Mouse (Mus musculus) liver, embryonic 15.5 days (tissue): ENCODE data around the gene Rd3. TPM values are rescaled to one million over a fixed set of nuclear protein-coding genes. Genes with fewer than 3 reads are reported as not detected.

Source experiments
- ATAC-seq: fragments of 200-750 bp; cut with Nextera tagmentation; 2 replicates; pipeline ENCODE4 v1.8.0; 2017; ENCODE audit warnings: moderate number of reproducible peaks, mild to moderate bottlenecking, moderate library complexity; ENCODE audit not compliant: insufficient read depth
- H3K27ac ChIP-seq: fragments of 300-500 bp; sonication (generic); replicated peaks from 2 replicates; pipeline ENCODE4 v1.5.1; 2015; ENCODE audit warnings: mild to moderate bottlenecking, inconsistent platforms
- H3K27me3 ChIP-seq: fragments of 300-500 bp; sonication (generic); 2 replicates; pipeline ENCODE4 v1.6.1; 2015; ENCODE audit warnings: mild to moderate bottlenecking, inconsistent platforms
- H3K36me3 ChIP-seq: fragments of 300-500 bp; sonication (generic); replicated peaks from 2 replicates; pipeline ENCODE4 v1.6.1; 2015; ENCODE audit warnings: moderate library complexity, mild to moderate bottlenecking, inconsistent platforms
- H3K4me1 ChIP-seq: fragments of 300-500 bp; sonication (generic); replicated peaks from 2 replicates; pipeline ENCODE4 v1.6.1; 2015; ENCODE audit warnings: inconsistent platforms
- H3K4me2 ChIP-seq: fragments of 300-500 bp; sonication (generic); 2 replicates; pipeline ENCODE4 v1.6.1; 2015; ENCODE audit warnings: moderate library complexity, mild to moderate bottlenecking, inconsistent platforms
- H3K4me3 ChIP-seq: fragments of 300-500 bp; sonication (generic); replicated peaks from 2 replicates; pipeline ENCODE4 v1.5.1; 2015; ENCODE audit warnings: mild to moderate bottlenecking, inconsistent platforms
- H3K9ac ChIP-seq: fragments of 300-500 bp; sonication (generic); 2 replicates; pipeline ENCODE4 v1.6.1; 2015; ENCODE audit warnings: moderate library complexity, mild to moderate bottlenecking, inconsistent platforms
- H3K9me3 ChIP-seq: fragments of 300-500 bp; sonication (generic); replicated peaks from 2 replicates; pipeline ENCODE4 v1.6.1; 2016; ENCODE audit warnings: inconsistent platforms
- WGBS: fragments of 180-500 bp; shearing (Covaris S2); methylation state at CpG from one replicate; pipeline ENCODE4 v1.1.7; 2015; ENCODE audit warnings: mixed read lengths; ENCODE audit not compliant: insufficient replicate concordance; 5-methylcytosine and 5-hydroxymethylcytosine counted together
- microRNA-seq: library from miRNA; unstranded; fragments of <30 nt; microRNA quantifications from one replicate; pipeline ENCODE4, GENCODE M21; 2016
- polyA plus RNA-seq: library from polyadenylated mRNA; unstranded; fragments of >200 nt; fragmentation: Nextera tagmentation; extraction: Ambion mirVana; gene quantifications from 2 replicates; pipeline ENCODE4 v1.2.1, GENCODE M21; 2015

Rd3 gene
- polyA plus RNA-seq, 1 experiment from 2014 or later: 0.16 TPM

DNA sequence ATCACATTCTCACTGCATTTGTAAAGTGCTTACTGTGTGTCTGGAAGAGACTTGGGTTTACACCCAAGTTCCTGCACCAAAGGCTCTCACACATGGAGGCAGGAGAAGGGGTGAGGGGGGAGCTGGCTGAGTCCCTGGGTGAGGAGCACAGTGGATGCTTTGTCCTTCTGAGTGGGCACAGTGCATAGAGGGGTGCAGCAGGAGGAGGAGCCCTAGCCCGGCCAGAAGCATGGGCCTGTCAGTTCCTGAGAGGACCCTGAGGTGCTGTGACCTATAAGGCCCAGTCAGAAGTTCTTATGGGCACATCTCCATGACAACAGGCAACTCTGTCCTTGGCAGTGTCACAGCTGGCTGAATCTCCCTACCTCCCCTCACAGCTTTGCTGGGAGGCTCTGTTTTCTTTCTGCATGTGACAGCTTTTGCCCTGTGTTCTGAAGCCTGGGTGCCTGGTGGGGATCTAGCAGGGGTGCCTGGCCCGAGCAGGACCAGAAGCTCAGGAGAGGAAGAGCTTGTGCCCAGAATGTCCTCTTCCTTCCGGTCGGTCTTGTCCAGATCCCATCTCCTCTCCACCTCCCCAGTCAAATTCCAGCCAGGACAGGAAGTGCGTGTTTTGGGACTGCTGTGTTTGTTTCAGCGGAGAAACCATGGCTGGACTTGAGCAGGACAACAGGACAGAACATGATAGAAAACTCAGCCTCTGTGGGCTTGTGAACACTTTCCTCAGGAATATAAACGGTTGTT is 15.0 kb downstream of the Rd3 start:
- 0 out of 2 replicates have a peak, but pooled peaks cover 2% of the 10 kb centered on the region for H3K36me3 ChIP-seq
- H3K9me3 ChIP-seq: no peaks in the 10 kb centered on the region
- H3K27ac ChIP-seq: no peak overlapping the region
- WGBS: 59% methylated on average over 7 of the region's 7 CpGs
- H3K27me3 ChIP-seq: 0 out of 2 replicates have a peak, but pooled peaks cover 2% of the 10 kb centered on the region
- H3K4me2 ChIP-seq: no peak overlapping the region
- H3K4me3 ChIP-seq: no peak overlapping the region
- H3K4me1 ChIP-seq: peaks cover 52% of the 10 kb centered on the region
- ATAC-seq: no peak
- no peak overlapping the region for H3K9ac ChIP-seq

DNA sequence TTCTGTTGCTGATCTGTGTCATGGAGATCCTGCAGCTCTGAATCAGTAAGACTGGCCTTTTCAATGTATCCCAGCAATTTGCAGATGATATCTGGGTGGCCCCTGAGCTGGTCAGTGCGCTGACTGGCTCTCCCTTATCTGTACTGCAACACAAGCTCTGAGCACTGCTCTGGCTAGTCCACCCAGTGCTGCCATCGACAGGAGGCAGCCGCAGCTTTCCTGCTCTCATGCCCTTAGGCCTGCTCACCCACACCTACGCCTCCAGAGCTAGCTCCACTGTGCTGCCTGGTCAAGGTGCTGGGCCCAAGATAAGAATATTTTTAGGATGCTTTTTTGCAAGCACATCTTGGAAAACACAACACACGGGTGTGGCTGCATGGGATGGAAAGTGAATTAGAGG is 17.3 kb downstream of the Rd3 start:
- Histone ChIP-seq H3K4me2 (peak overlapping the region; percentile 42), H3K27me3 (no peaks in the 10 kb centered on the region), H3K4me3 (no peak overlapping the region), H3K27ac (peak overlapping the region; percentile 76), H3K9ac (no peak overlapping the region), H3K4me1 (peaks cover 44% of the 10 kb centered on the region), H3K36me3 (peaks cover 14% of the 10 kb centered on the region), H3K9me3 (no peaks in the 10 kb centered on the region)
- WGBS: 22% methylated on average over 5 of the region's 5 CpGs
- peak; percentile 91 for ATAC-seq

DNA sequence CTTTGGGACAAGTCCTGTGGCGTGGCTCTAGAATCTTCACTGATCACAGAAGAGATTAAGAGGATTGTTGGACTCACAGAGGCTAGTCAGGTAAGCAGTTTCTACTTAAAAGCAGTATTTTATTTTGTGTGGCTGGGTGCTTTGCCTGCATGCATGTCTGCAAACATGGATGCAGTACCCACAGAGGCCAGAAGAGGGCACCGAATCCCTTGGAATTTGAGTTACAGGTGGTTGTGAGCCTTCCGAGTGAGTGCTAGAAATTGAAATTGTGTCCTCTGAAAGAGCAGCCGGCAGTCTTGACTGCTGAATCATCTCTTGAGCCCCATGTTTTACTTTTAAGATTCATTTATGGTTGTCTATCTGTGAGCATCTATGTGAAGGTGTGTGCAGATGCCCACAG is 18.3 kb downstream of the Rd3 start:
- no peaks in the 10 kb centered on the region for H3K9me3 ChIP-seq

DNA sequence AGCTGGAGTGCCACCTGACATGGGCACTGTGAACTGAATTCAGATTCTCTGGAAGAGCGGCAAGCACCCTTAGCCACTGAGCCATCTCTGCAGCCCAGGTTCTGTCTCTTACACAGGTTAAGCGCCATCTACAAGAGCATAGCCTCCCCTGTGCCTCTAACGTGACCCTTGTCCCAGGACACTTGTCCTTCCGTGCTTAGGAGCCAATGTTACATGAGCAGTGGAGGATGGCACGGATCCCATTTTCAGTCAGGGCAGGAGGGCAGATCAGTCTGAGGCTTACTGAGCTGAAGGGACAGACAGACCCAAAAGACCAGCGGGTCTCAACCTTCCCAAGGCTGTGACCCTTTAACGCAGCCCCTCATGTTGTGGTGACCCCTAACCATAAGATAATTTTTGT is 18.7 kb downstream of the Rd3 start:
- peaks cover 21% of the 10 kb centered on the region for H3K36me3 ChIP-seq
- H3K27me3 ChIP-seq: no peaks in the 10 kb centered on the region
- H3K4me2 ChIP-seq: no peak overlapping the region
- H3K27ac ChIP-seq: no peak overlapping the region
- ATAC-seq: no peak
- no peaks in the 10 kb centered on the region for H3K9me3 ChIP-seq
- H3K9ac ChIP-seq: no peak overlapping the region
- no peak overlapping the region for H3K4me3 ChIP-seq
- peaks cover 33% of the 10 kb centered on the region for H3K4me1 ChIP-seq
- 83% methylated on average over 7 of the region's 7 CpGs for WGBS

More for the DNA sequence above, 18.3 kb downstream of the Rd3 start:
- Histone ChIP-seq H3K4me2 (no peak overlapping the region), H3K36me3 (peaks cover 17% of the 10 kb centered on the region), H3K27ac (no peak overlapping the region), H3K9ac (no peak overlapping the region), H3K4me1 (peaks cover 37% of the 10 kb centered on the region), H3K4me3 (no peak overlapping the region), H3K27me3 (no peaks in the 10 kb centered on the region)
- 50% methylated on average over 4 of the region's 4 CpGs for WGBS
- no peak for ATAC-seq

DNA sequence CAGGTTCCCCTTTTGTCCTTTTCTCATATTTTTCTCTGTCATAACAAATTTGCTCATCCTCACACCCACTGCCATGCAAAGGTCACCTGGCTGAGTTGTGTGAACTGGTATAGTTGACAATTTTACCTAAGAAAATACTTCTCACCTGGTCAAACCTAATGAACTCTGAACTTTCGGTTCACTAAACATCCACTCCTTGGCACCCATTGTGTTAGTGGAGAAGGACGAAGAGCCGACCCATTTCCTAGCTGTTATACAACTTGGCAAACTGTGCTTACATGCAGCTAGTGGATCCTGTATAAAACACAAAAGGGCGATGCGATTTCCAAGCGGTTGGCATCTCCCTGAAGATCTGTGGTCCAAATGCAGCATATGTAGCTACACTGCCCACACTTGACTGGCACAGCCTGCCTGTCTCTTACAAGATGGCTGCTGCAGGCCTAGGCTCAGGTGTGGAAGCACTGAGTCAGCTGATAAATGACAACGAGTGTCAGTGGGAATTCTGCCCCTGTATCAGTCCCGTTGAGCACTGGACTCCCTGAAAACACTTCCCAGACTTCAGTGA is 19.5 kb downstream of the Rd3 start:
- no peak overlapping the region for H3K4me3 ChIP-seq
- H3K9ac ChIP-seq: no peak overlapping the region
- H3K27ac ChIP-seq: no peak overlapping the region
- H3K27me3 ChIP-seq: no peaks in the 10 kb centered on the region
- H3K4me1 ChIP-seq: peaks cover 27% of the 10 kb centered on the region
- no peak for ATAC-seq
- H3K4me2 ChIP-seq: no peak overlapping the region
- H3K36me3 ChIP-seq: peaks cover 24% of the 10 kb centered on the region
- no peaks in the 10 kb centered on the region for H3K9me3 ChIP-seq
- 82% methylated on average over 8 of the region's 8 CpGs for WGBS

DNA sequence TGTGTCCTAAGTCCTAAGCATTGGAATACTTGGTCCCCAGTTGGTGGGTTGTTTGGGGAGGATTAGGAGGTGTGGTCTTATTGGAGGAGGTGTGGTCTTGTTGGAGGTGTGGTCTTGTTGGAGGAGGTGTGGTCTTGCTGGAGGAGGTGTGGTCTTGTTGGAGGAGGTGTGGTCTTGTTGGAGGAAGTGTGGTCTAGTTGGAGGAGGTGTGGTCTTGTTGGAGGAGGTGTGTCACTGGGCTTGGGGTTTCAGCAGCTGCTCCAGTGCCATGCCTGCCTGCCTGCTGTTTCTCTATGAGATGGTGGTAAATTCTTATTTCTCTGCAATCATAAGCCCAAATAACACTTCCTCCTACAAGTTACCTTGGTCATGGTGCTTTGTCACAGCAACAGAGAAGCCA is 21.9 kb downstream of the Rd3 start:
- ATAC-seq: no peak
- H3K9ac ChIP-seq: no peak overlapping the region

More for the DNA sequence above, 21.9 kb downstream of the Rd3 start:
- H3K36me3 ChIP-seq: peaks cover 24% of the 10 kb centered on the region
- no peak overlapping the region for H3K27ac ChIP-seq
- H3K4me3 ChIP-seq: no peak overlapping the region
- H3K27me3 ChIP-seq: no peaks in the 10 kb centered on the region
- no peaks in the 10 kb centered on the region for H3K9me3 ChIP-seq
- H3K4me1 ChIP-seq: peaks cover 18% of the 10 kb centered on the region
- no peak overlapping the region for H3K4me2 ChIP-seq

Small RNAs within 50 kb of the gene (microRNA-seq; reads per million reads assigned to microRNA genes)
- 0.76 reads per million for gene Mir3473c

Other genes starting within 250 kb of the Rd3 start
- 33.5 and 34.1 TPM in 2 replicates for gene Nek2, start 155.9 kb upstream of the Rd3 start, polyA plus RNA-seq
- 3.6 and 4.2 TPM in 2 replicates for gene Slc30a1, start 70.6 kb upstream of the Rd3 start, polyA plus RNA-seq
- 8.0 and 8.1 TPM in 2 replicates for gene Traf5, start 115.2 kb downstream of the Rd3 start, polyA plus RNA-seq
- 8.9 and 9.0 TPM in 2 replicates for gene Rcor3, start 160.7 kb downstream of the Rd3 start, polyA plus RNA-seq
- 0.03 TPM in 1 of 2 replicates, not detected in the other for gene Kcnh1, start 213.4 kb downstream of the Rd3 start, polyA plus RNA-seq